Mouse (Mus musculus) ES-Bruce4 (cell line): ENCODE measurements at regions not wholly inside any gene's neighbourhood (a gene's known extent, or its start where the extent isn't known, plus 50 kb on each side); places are given as distances from the start of the nearest gene placed in this dataset.

Experiments
- CTCF ChIP-seq: IDR thresholded peaks from one replicate; pipeline ENCODE4 v1.8.1; 2011; ENCODE audit warnings: low read depth, low read length
- EP300 ChIP-seq: IDR thresholded peaks from 2 replicates; pipeline ENCODE4 v1.6.1; 2011; ENCODE audit warnings: low read depth, low read length; ENCODE audit not compliant: insufficient read depth

DNA sequence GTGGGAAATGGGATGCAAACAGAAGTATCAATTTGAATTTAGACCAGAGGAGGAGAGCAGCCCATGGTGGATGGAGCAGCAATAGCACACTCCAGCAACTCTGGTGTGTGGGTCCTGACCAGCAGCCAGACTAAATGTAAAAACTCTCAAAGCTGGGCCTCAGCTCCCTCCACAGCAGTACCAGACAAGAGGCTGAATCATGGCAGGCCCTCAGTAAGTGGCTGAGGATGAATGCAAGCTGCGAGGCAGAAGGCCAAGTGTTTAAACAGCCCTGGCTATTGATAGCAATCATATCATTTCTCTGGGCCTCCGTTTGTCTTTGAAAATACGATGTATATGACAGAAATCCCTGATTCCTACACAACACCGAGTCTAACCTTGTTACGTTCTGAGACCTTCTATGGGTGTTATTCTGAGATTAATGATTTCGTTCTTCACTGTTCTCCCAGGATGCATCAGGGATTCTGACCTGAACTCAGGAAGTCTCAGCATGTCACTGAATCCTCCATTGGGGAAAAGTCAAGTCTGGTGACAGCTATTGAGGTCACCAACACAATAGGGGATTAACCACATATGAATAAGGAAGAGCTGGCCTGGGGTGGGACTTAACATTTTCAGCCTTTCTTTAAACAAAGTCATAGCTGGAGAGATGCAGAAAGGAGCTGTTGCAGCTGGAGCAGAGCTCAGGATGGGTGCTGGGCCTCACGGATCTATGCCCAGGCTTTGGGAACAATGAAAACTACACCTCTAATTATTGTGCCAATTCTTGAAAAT lies 124.8 kb downstream of the Spata18 start:
- TF ChIP-seq EP300 (no peak), CTCF (no peak)
